Mouse (Mus musculus) cortical plate, adult 2 months (tissue): ENCODE results near the gene Cradd. TPM values are rescaled to one million over a fixed set of nuclear protein-coding genes. Genes with fewer than 3 reads are reported as not detected.

Experiments
- H3K27ac ChIP-seq: fragments of 200-500 bp; 2 replicates; pipeline ENCODE4 v1.5.1; 2012; ENCODE audit warnings: low read length, control low read depth, inconsistent platforms; ENCODE audit not compliant: insufficient read depth
- H3K4me1 ChIP-seq: fragments of 200-500 bp; 2 replicates; pipeline ENCODE4 v1.6.1; 2011; ENCODE audit warnings: low read length; ENCODE audit not compliant: control insufficient read depth, insufficient read depth
- H3K4me3 ChIP-seq: fragments of 200-500 bp; 2 replicates; pipeline ENCODE4 v1.5.1; 2011; ENCODE audit warnings: mild to moderate bottlenecking, low read length, control low read depth; ENCODE audit not compliant: insufficient read depth
- CTCF ChIP-seq: fragments of 200-500 bp; IDR thresholded peaks from 2 replicates; pipeline ENCODE4 v1.5.1; 2011; ENCODE audit warnings: mild to moderate bottlenecking, control low read depth, low read length; ENCODE audit not compliant: insufficient read depth; ENCODE audit errors: extremely low read depth
- POLR2A ChIP-seq: fragments of 200-500 bp; IDR thresholded peaks from 2 replicates; pipeline ENCODE4 v1.6.1; 2011; ENCODE audit warnings: mild to moderate bottlenecking, low read length, control low read depth; ENCODE audit not compliant: insufficient read depth; ENCODE audit errors: extremely low read depth
- polyA plus RNA-seq: library from polyadenylated mRNA; depleted of rRNA; stranded (reverse); fragments of >200 nt; gene quantifications from 2 replicates; pipeline ENCODE4 v1.2.3, GENCODE M21; 2012

Gene Cradd
- polyA plus RNA-seq, 1 experiment = 7.1 TPM

GRCm38 (mm10) chr10:95336781-95337544 lies 13.0 kb upstream of the Cradd start:
- TF ChIP-seq POLR2A (no peak), CTCF (no peak)
- Histone ChIP-seq H3K4me3 (no peak overlapping the region), H3K4me1 (no peaks in the 10 kb centered on the region; the same call in 1 of the 2 replicates), H3K27ac (no peak overlapping the region)

GRCm38 (mm10) chr10:95334826-95335225 lies 10.9 kb upstream of the Cradd start:
- Histone ChIP-seq H3K4me1 (no peaks in the 10 kb centered on the region; the same call in 1 of the 2 replicates), H3K27ac (no peak overlapping the region), H3K4me3 (no peak overlapping the region)
- TF ChIP-seq POLR2A (no peak), CTCF (no peak)

GRCm38 (mm10) chr10:95332596-95332995 lies 8.7 kb upstream of the Cradd start:
- Histone ChIP-seq H3K4me3 (no peak overlapping the region), H3K27ac (no peak overlapping the region), H3K4me1 (no peaks in the 10 kb centered on the region; the same call in 1 of the 2 replicates)
- no peak for TF ChIP-seq POLR2A
- TF ChIP-seq CTCF = no peak

GRCm38 (mm10) chr10:95330375-95331363 lies 6.7 kb upstream of the Cradd start:
- TF ChIP-seq POLR2A (no peak), CTCF (no peak)
- no peaks in the 10 kb centered on the region for H3K4me1 ChIP-seq
- H3K27ac ChIP-seq = no peak overlapping the region
- no peak overlapping the region for H3K4me3 ChIP-seq

- no peaks in the 10 kb centered on the region for H3K4me1 ChIP-seq
- no peak for TF ChIP-seq POLR2A
- no peak for TF ChIP-seq CTCF
- H3K27ac ChIP-seq = no peak overlapping the region
- no peak overlapping the region for H3K4me3 ChIP-seq
Measured at GRCm38 (mm10) chr10:95329884-95330283, 6.0 kb upstream of the Cradd start.

- Histone ChIP-seq H3K27ac (no peak overlapping the region), H3K4me3 (no peak overlapping the region), H3K4me1 (peaks cover 2% of the 10 kb centered on the region; the same call in 1 of the 2 replicates)
- TF ChIP-seq CTCF = no peak
- TF ChIP-seq POLR2A = no peak
Measured at GRCm38 (mm10) chr10:95324278-95324631, 322 bp upstream of the Cradd start.

- no peak overlapping the region for H3K4me3 ChIP-seq
- peaks cover 2% of the 10 kb centered on the region; the same call in 1 of the 2 replicates for H3K4me1 ChIP-seq
- H3K27ac ChIP-seq = 0 out of 2 replicates have a peak overlapping the region, but pooled peaks have one; percentile 57
- TF ChIP-seq POLR2A (no peak), CTCF (no peak)
Measured at GRCm38 (mm10) chr10:95322076-95323070, 1.6 kb downstream of the Cradd start.

GRCm38 (mm10) chr10:95319001-95319400 lies 4.9 kb downstream of the Cradd start:
- peaks cover 2% of the 10 kb centered on the region; the same call in 1 of the 2 replicates for H3K4me1 ChIP-seq
- TF ChIP-seq CTCF = no peak
- TF ChIP-seq POLR2A = no peak
- H3K4me3 ChIP-seq = no peak overlapping the region
- no peak overlapping the region for H3K27ac ChIP-seq

- Histone ChIP-seq H3K4me3 (no peak overlapping the region), H3K4me1 (peaks cover 2% of the 10 kb centered on the region; the same call in 1 of the 2 replicates), H3K27ac (no peak overlapping the region)
- TF ChIP-seq CTCF = no peak
- no peak for TF ChIP-seq POLR2A
Measured at GRCm38 (mm10) chr10:95318392-95318708, 5.6 kb downstream of the Cradd start.
